Mouse (Mus musculus) lung, embryonic 16.5 days (tissue): Measurements from ENCODE around the gene Tbl1x. TPM values are rescaled to one million over a fixed set of nuclear protein-coding genes. Genes with fewer than 3 reads are reported as not detected.
"Not testable (repeated sequence)": the region's sequence is repeated elsewhere in the genome, so short reads cannot be mapped to it uniquely, and the experiment has no call there.

Experiments
- ATAC-seq: fragments of 200-750 bp; cut with Nextera tagmentation; 2 replicates; pipeline ENCODE4 v1.8.0; 2017; ENCODE audit warnings: low read depth, mild to moderate bottlenecking, moderate library complexity
- H3K27ac ChIP-seq: fragments of 300-500 bp; sonication (generic); 2 replicates; pipeline ENCODE4 v1.5.1; 2014; ENCODE audit warnings: mild to moderate bottlenecking, control low read depth, low read length
- H3K27me3 ChIP-seq: fragments of 300-500 bp; sonication (generic); 2 replicates; pipeline ENCODE4 v1.6.1; 2014; ENCODE audit warnings: low read depth, low read length, mixed read lengths; ENCODE audit not compliant: control insufficient read depth, insufficient read depth
- H3K36me3 ChIP-seq: fragments of 300-500 bp; sonication (generic); 2 replicates; pipeline ENCODE4 v1.6.1; 2014; ENCODE audit warnings: low read length; ENCODE audit not compliant: control insufficient read depth, insufficient read depth
- H3K4me1 ChIP-seq: fragments of 300-500 bp; sonication (generic); replicated peaks from 2 replicates; pipeline ENCODE4 v1.6.1; 2014; ENCODE audit warnings: low read length, mixed read lengths; ENCODE audit not compliant: control insufficient read depth, insufficient read depth
- H3K4me2 ChIP-seq: fragments of 300-500 bp; sonication (generic); 2 replicates; pipeline ENCODE4 v1.6.1; 2014; ENCODE audit warnings: low read depth, low read length, control low read depth
- H3K4me3 ChIP-seq: fragments of 300-500 bp; sonication (generic); 2 replicates; pipeline ENCODE4 v1.5.1; 2014; ENCODE audit warnings: mild to moderate bottlenecking, low read length, control low read depth
- H3K9ac ChIP-seq: fragments of 300-500 bp; sonication (generic); 2 replicates; pipeline ENCODE4 v1.6.1; 2014; ENCODE audit warnings: low read length, control low read depth
- H3K9me3 ChIP-seq: fragments of 300-500 bp; sonication (generic); 2 replicates; pipeline ENCODE4 v1.6.1; 2016; ENCODE audit warnings: low read length; ENCODE audit not compliant: control insufficient read depth
- WGBS: fragments of 180-500 bp; shearing (Covaris S2); extraction: QIAGEN DNeasy Blood & Tissue Kit; methylation state at CpG from one replicate; pipeline ENCODE4 v1.1.7; 2014; 5-methylcytosine and 5-hydroxymethylcytosine counted together
- polyA plus RNA-seq: library from polyadenylated mRNA; unstranded; fragments of >200 nt; fragmentation: Nextera tagmentation; extraction: Ambion mirVana; gene quantifications from 2 replicates; pipeline ENCODE4 v1.2.1, GENCODE M21; 2015

Tbl1x gene
- polyA plus RNA-seq, 1 experiment from 2014 or later = 68.0 TPM

DNA sequence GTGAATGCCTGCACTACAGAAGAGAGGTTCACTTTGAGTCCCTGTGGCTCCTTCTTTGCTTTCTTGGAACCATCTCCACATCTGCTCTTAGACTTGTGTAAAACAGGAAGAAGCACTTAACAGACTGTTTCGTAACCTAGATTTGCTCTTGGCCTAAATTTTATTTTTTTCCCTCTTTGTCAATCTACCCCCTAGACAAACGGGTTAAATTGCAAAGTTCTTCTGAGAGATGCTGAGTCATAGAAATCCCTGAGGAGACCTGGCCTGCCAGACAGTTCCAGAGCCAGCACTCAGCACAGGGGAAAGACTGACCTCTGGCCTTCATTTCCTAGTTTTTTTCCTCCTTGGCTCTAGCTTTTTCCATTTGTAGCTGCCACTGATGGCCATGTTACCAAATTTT, 23.1 kb downstream of the Tbl1x start:
- Histone ChIP-seq H3K27me3 (no peaks in the 10 kb centered on the region), H3K4me2 (no peak overlapping the region), H3K36me3 (no peaks in the 10 kb centered on the region), H3K9ac (no peak overlapping the region), H3K4me3 (no peak overlapping the region), H3K27ac (no peak overlapping the region), H3K4me1 (no peaks in the 10 kb centered on the region), H3K9me3 (no peaks in the 10 kb centered on the region)
- 44% methylated on average over 2 of the region's 2 CpGs for WGBS
- peak; percentile 51 for ATAC-seq

DNA sequence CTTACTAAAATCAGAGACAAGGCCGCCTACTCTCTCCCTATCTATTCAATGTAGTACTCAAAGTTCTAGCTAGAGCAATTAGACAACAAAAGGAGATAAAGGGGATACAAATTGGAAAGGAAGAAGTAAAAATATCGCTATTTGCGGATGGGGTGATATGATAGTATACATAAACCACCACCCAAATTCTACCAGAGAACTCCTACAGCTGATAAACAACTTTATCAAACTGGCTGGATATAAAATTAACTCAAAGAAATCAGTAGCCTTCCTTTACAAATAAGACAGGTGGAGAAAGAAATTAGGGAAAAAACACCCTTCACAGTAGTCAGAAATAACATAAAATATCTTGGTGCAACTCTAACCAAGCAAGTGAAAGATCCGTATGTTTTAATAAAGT, 29.0 kb downstream of the Tbl1x start:
- H3K9me3 ChIP-seq, ATAC-seq: not testable (repeated sequence)

DNA sequence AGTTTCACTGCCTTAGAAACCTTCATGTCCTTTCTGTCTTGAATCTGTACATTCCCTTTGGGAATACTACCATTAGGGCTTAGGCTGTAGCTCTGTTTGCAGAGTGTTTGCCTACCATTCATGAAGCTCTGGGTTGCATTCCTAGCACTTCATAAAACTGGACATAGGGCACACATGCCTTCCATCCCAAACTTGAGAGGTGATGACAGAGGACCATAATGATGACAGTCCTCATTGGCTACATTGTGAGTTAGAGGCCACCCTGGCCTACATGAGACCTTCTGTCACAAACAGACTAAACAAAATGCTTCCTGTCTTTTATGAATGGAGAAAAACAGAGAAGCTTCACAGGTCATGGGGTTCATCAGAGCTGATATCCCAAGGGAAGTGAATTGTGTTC, 33.2 kb downstream of the Tbl1x start:
- H3K27me3 ChIP-seq = no peaks in the 10 kb centered on the region
- no peaks in the 10 kb centered on the region for H3K36me3 ChIP-seq
- no peak overlapping the region for H3K4me2 ChIP-seq
- H3K9ac ChIP-seq = no peak overlapping the region
- no peaks in the 10 kb centered on the region for H3K9me3 ChIP-seq
- no peak overlapping the region; the same call in 1 of the 2 replicates for H3K27ac ChIP-seq
- ATAC-seq = peak; percentile 78
- no peak overlapping the region for H3K4me3 ChIP-seq
- no peaks in the 10 kb centered on the region; the same call in 1 of the 2 replicates for H3K4me1 ChIP-seq

More for the DNA sequence above, 29.0 kb downstream of the Tbl1x start:
- not testable (repeated sequence) for H3K4me3 ChIP-seq, H3K27me3 ChIP-seq, H3K27ac ChIP-seq, H3K4me2 ChIP-seq, H3K4me1 ChIP-seq, H3K36me3 ChIP-seq, H3K9ac ChIP-seq
- 82% methylated on average over 4 of the region's 4 CpGs for WGBS

DNA sequence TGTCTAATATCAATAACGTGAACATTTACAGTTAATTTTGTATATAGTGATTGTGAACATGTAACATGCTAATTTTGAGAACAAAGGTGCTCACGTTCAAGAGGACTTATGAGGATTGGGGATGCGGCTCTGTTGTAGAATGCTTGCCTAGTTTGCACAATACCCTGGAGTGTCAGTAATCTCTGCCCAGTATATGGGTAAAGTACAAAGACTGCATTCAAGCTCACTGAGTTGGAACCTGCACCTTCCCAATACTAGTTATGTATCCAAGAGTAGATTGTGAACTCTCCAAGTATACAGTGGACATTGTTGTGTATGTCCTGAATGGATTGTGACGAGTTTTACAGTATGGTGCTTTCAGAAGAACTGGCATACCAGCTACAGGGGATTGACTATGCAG, 33.7 kb downstream of the Tbl1x start:
- Histone ChIP-seq H3K4me3 (no peak overlapping the region), H3K36me3 (no peaks in the 10 kb centered on the region), H3K27me3 (no peaks in the 10 kb centered on the region), H3K27ac (no peak overlapping the region), H3K4me2 (no peak overlapping the region), H3K4me1 (no peaks in the 10 kb centered on the region; the same call in 1 of the 2 replicates), H3K9ac (no peak overlapping the region), H3K9me3 (no peaks in the 10 kb centered on the region)
- ATAC-seq = no peak
- 53% methylated on average over 4 of the region's 4 CpGs for WGBS

DNA sequence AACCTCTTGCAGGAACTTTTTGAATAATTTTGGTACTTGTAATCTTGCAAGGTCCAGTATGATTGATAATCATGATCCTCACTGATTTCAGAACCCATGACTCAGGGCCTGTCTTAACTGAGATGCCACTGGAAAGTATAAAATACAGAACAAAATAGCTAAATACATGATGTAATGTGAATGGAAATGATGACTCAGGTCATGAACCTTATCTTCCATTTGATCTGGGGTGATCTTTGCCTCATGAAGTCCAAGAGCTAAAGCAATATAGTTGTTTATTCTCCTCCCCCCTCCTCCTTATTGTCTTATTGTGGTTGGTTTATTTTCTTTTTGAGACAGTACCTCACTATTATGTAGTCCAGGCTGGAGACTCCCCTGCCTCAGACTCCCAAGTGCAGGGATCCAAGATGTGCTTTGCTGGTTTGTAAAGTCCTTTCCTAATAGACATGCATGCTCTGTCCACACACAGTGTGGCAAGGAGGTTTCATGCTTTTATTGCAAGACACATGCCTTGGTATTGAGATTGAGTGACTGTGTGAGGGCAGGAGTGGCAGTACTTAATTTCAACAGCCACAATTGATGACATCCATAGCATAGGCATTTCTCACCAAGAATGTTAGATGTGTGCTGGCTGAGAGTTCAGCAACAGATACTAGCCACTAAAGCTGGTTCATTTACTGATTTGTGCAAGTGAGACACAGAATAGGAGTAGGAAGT, 34.7 kb downstream of the Tbl1x start:
- no peak overlapping the region for H3K9ac ChIP-seq
- H3K4me1 ChIP-seq = no peaks in the 10 kb centered on the region; the same call in 1 of the 2 replicates
- no peak overlapping the region for H3K4me3 ChIP-seq
- H3K4me2 ChIP-seq = no peak overlapping the region
- no peak overlapping the region for H3K27ac ChIP-seq
- H3K27me3 ChIP-seq = no peaks in the 10 kb centered on the region
- no peaks in the 10 kb centered on the region for H3K9me3 ChIP-seq
- no peaks in the 10 kb centered on the region for H3K36me3 ChIP-seq
- no peak for ATAC-seq

DNA sequence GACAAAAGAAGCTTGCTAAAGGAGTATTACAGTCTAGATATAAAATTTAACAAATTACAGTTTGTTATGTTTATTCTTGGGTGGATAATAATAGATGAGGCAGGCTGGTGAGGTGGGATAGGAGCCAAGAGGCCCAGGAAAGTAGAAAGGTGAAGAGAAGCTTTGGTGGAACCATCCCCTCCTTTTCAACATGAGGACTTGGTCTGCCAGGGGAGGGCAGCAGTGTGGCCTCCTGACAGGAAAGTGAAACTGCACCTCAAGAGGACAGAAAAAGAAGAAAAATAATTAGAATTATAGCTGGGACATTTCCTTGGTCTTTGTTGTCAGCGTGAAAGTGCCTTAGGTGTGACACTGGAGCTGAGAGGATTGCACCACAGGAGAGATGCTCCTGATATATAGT, 35.6 kb downstream of the Tbl1x start:
- Histone ChIP-seq H3K4me1 (no peaks in the 10 kb centered on the region; the same call in 1 of the 2 replicates), H3K9me3 (no peaks in the 10 kb centered on the region), H3K4me3 (no peak overlapping the region), H3K4me2 (no peak overlapping the region), H3K36me3 (no peaks in the 10 kb centered on the region), H3K27ac (no peak overlapping the region), H3K9ac (no peak overlapping the region), H3K27me3 (no peaks in the 10 kb centered on the region)
- ATAC-seq = no peak
- 84% methylated on average over 1 of the region's 1 CpGs for WGBS

DNA sequence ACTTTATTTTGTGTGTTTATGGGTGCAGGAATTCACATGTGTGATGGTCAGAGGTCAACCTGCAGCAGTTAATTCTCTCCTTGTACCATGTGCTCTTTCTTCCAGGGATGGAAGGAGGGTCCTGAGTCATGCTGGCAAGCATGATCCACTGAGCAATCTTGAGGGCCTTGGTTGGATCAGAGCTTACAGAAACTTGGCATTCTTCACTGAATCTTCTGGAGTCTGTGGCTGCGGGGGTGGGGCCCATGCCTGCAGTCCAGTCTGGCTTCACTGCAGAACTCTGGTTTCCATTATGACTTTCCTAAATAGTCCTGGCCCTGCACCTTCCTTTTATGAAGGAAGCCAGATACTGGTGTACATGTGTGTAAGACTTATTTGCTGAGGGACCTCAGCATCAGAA, 38.1 kb downstream of the Tbl1x start:
- 95% methylated on average over 1 of the region's 1 CpGs for WGBS
- Histone ChIP-seq H3K4me1 (no peaks in the 10 kb centered on the region; the same call in 1 of the 2 replicates), H3K36me3 (no peaks in the 10 kb centered on the region)

DNA sequence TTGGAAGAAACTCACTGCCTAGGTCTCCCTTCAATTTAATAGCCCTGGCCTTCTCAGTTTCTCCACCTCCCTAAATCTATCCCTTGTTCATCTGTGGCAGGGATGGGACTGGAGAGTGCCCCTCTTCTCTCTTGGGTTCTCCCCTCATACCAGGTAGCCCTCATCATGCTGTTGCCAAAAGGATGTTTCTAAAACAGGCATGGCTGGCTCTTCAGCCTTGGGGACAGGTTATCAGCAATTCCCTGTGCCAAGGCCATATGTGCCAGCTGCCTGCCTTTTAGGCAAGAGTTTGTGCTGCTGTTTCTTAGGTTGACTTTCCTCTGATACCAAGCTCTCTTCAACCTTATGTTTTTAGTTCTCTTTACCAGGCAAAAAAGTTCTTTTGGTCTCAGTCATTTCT, 39.6 kb downstream of the Tbl1x start:
- H3K9me3 ChIP-seq = no peaks in the 10 kb centered on the region
- ATAC-seq = no peak
- no peaks in the 10 kb centered on the region for H3K27me3 ChIP-seq
- no peak overlapping the region for H3K4me3 ChIP-seq
- no peak overlapping the region for H3K27ac ChIP-seq
- H3K9ac ChIP-seq = no peak overlapping the region
- H3K4me1 ChIP-seq = no peaks in the 10 kb centered on the region
- no peak overlapping the region for H3K4me2 ChIP-seq
- no peaks in the 10 kb centered on the region for H3K36me3 ChIP-seq

More for the DNA sequence above, 38.1 kb downstream of the Tbl1x start:
- peak; percentile 61; the same call in 1 of the 2 replicates for ATAC-seq
- Histone ChIP-seq H3K9ac (no peak overlapping the region), H3K4me3 (no peak overlapping the region), H3K9me3 (no peaks in the 10 kb centered on the region), H3K27me3 (no peaks in the 10 kb centered on the region), H3K4me2 (no peak overlapping the region), H3K27ac (no peak overlapping the region)

DNA sequence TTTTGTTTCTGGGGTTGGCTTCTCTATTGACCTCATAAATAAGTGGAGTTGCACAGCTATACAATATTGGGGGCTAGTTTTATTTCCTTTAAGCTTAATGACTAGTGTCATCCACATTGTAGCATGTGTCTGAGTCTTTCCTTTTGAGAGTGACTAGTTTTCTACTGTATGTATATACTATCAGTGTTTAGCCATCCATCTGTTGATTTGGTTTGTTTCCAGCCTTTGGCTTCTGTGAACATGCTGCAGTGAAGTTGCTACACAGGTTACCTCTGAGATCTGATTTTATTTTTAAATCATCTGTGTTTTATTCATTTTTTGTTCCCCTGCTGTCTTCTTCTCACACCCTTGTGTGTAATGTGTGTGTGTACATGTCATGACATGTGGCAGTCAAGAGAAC, 40.5 kb downstream of the Tbl1x start:
- H3K9me3 ChIP-seq = no peaks in the 10 kb centered on the region
- H3K9ac ChIP-seq = no peak overlapping the region
- H3K27ac ChIP-seq = no peak overlapping the region
- H3K36me3 ChIP-seq = no peaks in the 10 kb centered on the region
- no peak overlapping the region for H3K4me3 ChIP-seq
- H3K27me3 ChIP-seq = no peaks in the 10 kb centered on the region
- no peak for ATAC-seq
- no peaks in the 10 kb centered on the region for H3K4me1 ChIP-seq
- H3K4me2 ChIP-seq = no peak overlapping the region

DNA sequence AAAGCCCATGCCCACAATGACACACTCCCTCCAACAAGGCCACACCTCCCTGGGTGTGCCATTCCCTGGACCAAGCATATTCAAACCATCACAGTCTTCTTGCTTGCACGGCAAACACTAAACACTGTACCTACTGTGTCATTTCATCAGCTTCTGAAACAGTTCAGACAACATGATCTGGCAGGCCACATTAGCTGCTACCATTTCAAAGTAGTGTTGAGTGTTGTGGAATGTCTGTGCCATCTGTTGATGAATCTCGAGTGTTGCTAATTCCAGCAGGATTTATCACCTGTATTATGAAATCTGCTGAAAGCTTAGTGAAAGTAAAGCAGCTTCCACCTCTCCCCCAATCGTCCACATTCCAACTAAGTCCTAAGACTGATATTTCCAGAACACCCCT, 41.3 kb downstream of the Tbl1x start:
- ATAC-seq = no peak
- H3K4me1 ChIP-seq = no peaks in the 10 kb centered on the region

More for the DNA sequence above, 41.3 kb downstream of the Tbl1x start:
- 55% methylated on average over 3 of the region's 3 CpGs for WGBS
- Histone ChIP-seq H3K4me2 (no peak overlapping the region), H3K4me3 (no peak overlapping the region), H3K36me3 (no peaks in the 10 kb centered on the region), H3K9ac (no peak overlapping the region), H3K9me3 (no peaks in the 10 kb centered on the region), H3K27ac (no peak overlapping the region), H3K27me3 (no peaks in the 10 kb centered on the region)
